Mouse (Mus musculus) stomach, embryonic 15.5 days (tissue): ENCODE measurements around the gene Mettl8. TPM values are rescaled to one million over a fixed set of nuclear protein-coding genes. Genes with fewer than 3 reads are reported as not detected.

Experiments used
- ATAC-seq: fragments of 200-750 bp; cut with Nextera tagmentation; 2 replicates; pipeline ENCODE4 v1.8.0; 2017; ENCODE audit warnings: low read depth, moderate number of reproducible peaks, moderate TSS enrichment; ENCODE audit not compliant: insufficient read depth, low FRiP score
- H3K27ac ChIP-seq: fragments of 300-500 bp; sonication (generic); 2 replicates; pipeline ENCODE4 v1.5.1; 2015; ENCODE audit warnings: mild to moderate bottlenecking, inconsistent platforms
- H3K27me3 ChIP-seq: fragments of 300-500 bp; sonication (generic); replicated peaks from 2 replicates; pipeline ENCODE4 v1.6.1; 2015; ENCODE audit warnings: inconsistent platforms
- H3K36me3 ChIP-seq: fragments of 300-500 bp; sonication (generic); 2 replicates; pipeline ENCODE4 v1.6.1; 2015; ENCODE audit warnings: inconsistent platforms
- H3K4me1 ChIP-seq: fragments of 300-500 bp; sonication (generic); 2 replicates; pipeline ENCODE4 v1.6.1; 2015; ENCODE audit warnings: inconsistent platforms
- H3K4me2 ChIP-seq: fragments of 300-500 bp; sonication (generic); 2 replicates; pipeline ENCODE4 v1.6.1; 2015; ENCODE audit warnings: mild to moderate bottlenecking, inconsistent platforms
- H3K4me3 ChIP-seq: fragments of 300-500 bp; sonication (generic); replicated peaks from 2 replicates; pipeline ENCODE4 v1.5.1; 2015; ENCODE audit warnings: inconsistent platforms
- H3K9ac ChIP-seq: fragments of 300-500 bp; sonication (generic); 2 replicates; pipeline ENCODE4 v1.6.1; 2015; ENCODE audit warnings: inconsistent platforms
- H3K9me3 ChIP-seq: fragments of 300-500 bp; sonication (generic); 2 replicates; pipeline ENCODE4 v1.6.1; 2016; ENCODE audit warnings: inconsistent platforms
- WGBS: fragments of 180-500 bp; shearing (Covaris S2); methylation state at CpG from one replicate; pipeline ENCODE4 v1.1.7; 2015; 5-methylcytosine and 5-hydroxymethylcytosine counted together
- polyA plus RNA-seq: library from polyadenylated mRNA; unstranded; fragments of >200 nt; fragmentation: Nextera tagmentation; extraction: Ambion mirVana; gene quantifications from 2 replicates; pipeline ENCODE4 v1.2.1, GENCODE M21; 2015

The Mettl8 gene
- polyA plus RNA-seq, 1 experiment from 2014 or later, result 16.7 TPM

DNA sequence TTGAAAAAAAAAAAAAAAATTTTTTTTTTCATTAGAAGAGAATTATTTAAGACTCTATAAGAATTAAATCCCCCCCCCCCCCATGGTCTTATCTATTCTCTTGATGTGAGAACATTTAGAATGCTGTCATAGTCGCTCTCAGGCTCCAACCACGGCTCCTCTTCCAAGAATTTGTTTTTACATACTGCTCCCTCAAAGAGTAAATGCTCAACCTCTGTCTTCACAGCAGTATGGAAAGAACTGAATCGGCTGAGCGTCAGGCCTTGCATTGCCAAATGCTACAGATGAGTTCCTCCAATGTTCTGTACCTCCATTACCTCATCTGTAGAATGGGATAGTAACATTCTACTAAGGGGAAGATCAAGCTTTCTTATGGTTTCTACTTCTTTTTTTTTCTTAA lies 16.2 kb upstream of the Mettl8 start:
- H3K27me3 ChIP-seq, result no peaks in the 10 kb centered on the region
- H3K27ac ChIP-seq, result no peak overlapping the region
- no peaks in the 10 kb centered on the region for H3K36me3 ChIP-seq
- 94% methylated on average over 4 of the region's 4 CpGs for whole genome bisulfite sequencing
- ATAC-seq, result no peak
- H3K9ac ChIP-seq, result no peak overlapping the region
- H3K4me2 ChIP-seq, result no peak overlapping the region
- no peak overlapping the region for H3K4me3 ChIP-seq
- H3K4me1 ChIP-seq, result no peaks in the 10 kb centered on the region
- no peaks in the 10 kb centered on the region for H3K9me3 ChIP-seq

DNA sequence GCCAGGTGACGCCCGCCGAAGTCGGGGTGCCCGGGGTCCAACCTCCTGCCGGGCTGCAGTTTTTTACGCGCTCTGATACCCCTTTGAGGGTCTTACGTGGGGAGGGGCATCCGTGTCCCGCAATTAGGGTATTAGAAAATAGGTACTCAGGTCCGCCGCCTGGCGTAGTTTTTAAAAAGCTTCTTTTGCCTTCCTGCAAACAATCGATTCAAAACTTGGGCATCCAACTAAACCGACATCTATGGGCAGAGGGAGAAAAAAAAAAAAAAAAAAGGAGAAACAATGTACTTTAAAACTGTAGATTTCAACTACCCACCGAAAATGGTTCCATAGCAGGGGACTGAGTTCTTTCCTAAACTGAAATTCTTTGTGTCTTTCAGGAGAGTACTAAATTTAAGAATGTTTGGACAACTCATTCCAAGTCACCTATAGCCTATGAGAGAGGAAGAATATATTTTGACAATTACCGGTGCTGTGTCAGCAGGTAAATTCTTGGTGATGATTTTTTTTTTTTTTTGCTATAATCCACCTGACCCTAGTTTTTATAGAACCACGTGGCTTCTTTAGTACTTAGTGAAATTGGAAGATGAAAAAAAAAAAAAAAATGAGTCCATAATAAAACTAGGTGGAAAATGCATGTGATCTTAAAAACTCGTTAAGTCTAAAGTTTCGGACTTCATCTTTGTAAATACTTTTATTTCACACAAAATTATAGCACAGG lies 892 bp upstream of the Mettl8 start:
- H3K4me3 ChIP-seq, result peak overlapping the region; percentile 73
- no peak for ATAC-seq
- 11% methylated on average over 21 of the region's 21 CpGs for WGBS
- 0 out of 2 replicates have a peak, but pooled peaks cover 5% of the 10 kb centered on the region for H3K4me1 ChIP-seq
- H3K9ac ChIP-seq, result peak overlapping the region; percentile 78
- H3K4me2 ChIP-seq, result peak overlapping the region; percentile 79
- H3K36me3 ChIP-seq, result no peaks in the 10 kb centered on the region; the same call in 1 of the 2 replicates
- no peaks in the 10 kb centered on the region for H3K27me3 ChIP-seq
- H3K9me3 ChIP-seq, result no peaks in the 10 kb centered on the region
- H3K27ac ChIP-seq, result peak overlapping the region; percentile 97

DNA sequence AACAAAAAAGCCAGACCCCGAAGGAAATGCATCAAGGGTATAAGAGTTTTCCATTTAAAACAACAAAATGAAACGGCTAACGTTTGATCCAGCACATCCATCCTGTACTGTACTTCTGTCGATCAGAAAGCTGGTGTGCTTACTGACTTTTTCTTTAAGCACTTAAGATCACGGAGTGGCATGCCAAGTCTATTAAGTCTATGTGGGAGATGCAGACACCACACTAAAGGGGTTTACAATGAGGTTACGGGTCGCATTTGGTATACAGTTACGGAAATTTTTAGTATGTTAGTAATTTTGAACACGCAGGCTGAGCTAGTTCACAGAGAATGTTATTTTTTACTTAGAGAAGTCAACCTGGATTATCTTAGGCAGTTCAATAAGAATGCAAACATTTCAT lies 667 bp downstream of the Mettl8 start:
- Histone ChIP-seq H3K4me3 (peak overlapping the region; percentile 73), H3K4me1 (0 out of 2 replicates have a peak, but pooled peaks cover 5% of the 10 kb centered on the region), H3K4me2 (peak overlapping the region; percentile 71), H3K9me3 (no peaks in the 10 kb centered on the region), H3K9ac (peak overlapping the region; percentile 77), H3K36me3 (no peaks in the 10 kb centered on the region), H3K27ac (0 out of 2 replicates have a peak overlapping the region, but pooled peaks have one; percentile 80), H3K27me3 (no peaks in the 10 kb centered on the region)
- WGBS, result 25% methylated on average over 9 of the region's 9 CpGs
- ATAC-seq, result no peak

DNA sequence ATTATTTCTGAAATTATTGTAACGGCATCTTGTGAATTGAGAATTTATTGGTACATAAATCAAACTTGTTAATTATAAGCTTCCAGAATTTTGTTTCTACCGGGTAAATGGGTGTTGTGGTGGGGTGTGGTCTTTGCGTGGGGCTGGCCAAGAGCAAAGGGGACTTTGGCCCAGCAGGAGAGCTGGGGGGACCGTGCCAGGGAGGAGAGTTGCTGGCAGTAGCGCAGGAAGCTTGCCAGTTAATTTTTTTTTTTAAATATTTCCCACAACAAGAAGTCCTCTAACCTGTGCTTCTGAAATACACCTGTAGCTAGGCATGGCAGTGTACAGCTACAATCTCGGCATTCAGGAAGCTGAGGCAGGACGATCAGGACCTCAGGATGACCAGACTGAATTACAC lies 4.9 kb downstream of the Mettl8 start:
- Histone ChIP-seq H3K4me2 (no peak overlapping the region), H3K9me3 (no peaks in the 10 kb centered on the region), H3K4me1 (0 out of 2 replicates have a peak, but pooled peaks cover 5% of the 10 kb centered on the region), H3K27ac (no peak overlapping the region), H3K27me3 (no peaks in the 10 kb centered on the region), H3K36me3 (no peaks in the 10 kb centered on the region), H3K9ac (no peak overlapping the region), H3K4me3 (no peak overlapping the region)
- no peak for ATAC-seq
- WGBS, result 82% methylated on average over 7 of the region's 7 CpGs

DNA sequence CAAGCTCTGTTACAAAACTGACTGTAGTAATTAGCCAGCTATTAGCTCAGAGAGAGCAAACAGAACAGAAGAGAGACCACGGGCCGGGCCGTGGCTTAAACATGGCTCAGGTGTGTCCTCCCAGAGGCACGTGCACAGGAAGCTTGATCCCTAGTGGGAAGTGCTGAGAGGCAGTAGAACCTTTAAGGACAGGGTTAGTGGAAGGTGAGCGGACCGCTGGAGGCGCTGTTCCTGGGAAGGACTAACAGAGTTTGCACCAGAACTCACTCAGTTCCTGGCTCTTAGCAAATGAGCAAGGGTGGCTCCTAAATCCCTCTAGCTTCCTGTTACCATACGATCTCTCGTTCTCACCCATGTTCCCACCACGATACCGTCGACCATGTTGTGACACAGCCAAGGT lies 6.5 kb downstream of the Mettl8 start:
- no peak for ATAC-seq
- Histone ChIP-seq H3K9me3 (no peaks in the 10 kb centered on the region), H3K36me3 (no peaks in the 10 kb centered on the region), H3K27me3 (no peaks in the 10 kb centered on the region), H3K4me1 (no peaks in the 10 kb centered on the region), H3K27ac (no peak overlapping the region), H3K4me3 (no peak overlapping the region), H3K9ac (no peak overlapping the region), H3K4me2 (no peak overlapping the region)
- WGBS, result 68% methylated on average over 12 of the region's 12 CpGs

DNA sequence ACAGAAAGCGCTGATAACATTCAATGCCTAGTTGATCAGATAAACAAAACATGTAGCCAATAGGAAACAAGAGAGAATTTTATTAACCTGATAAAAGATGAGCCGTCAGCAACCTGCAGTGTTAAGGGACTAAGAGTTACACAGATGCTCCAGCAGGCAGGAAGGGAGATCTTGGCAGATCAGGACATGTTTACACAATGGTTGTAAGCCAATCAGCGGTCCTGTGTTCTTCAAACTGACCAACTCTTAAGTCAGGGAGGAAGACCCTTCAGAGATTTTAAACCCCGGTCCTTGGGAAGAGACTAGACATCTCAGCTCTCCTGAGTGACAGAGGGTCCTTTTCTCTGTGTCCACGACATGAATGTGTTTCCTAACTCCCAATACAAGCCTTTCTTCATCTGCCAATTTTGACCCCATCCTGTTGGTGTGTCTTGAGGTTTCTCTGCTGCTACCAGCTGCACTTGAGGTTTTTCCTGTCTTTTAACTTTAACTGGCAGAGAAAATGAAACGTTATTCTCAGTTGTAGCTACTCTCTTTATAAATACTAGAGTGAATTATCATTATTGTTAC lies 8.5 kb downstream of the Mettl8 start:
- WGBS, result 34% methylated on average over 6 of the region's 6 CpGs
- no peak overlapping the region for H3K27ac ChIP-seq
- H3K27me3 ChIP-seq, result no peaks in the 10 kb centered on the region
- H3K36me3 ChIP-seq, result no peaks in the 10 kb centered on the region
- H3K4me1 ChIP-seq, result no peaks in the 10 kb centered on the region
- H3K9ac ChIP-seq, result no peak overlapping the region
- H3K9me3 ChIP-seq, result no peaks in the 10 kb centered on the region
- H3K4me3 ChIP-seq, result no peak overlapping the region
- H3K4me2 ChIP-seq, result no peak overlapping the region
- no peak for ATAC-seq

DNA sequence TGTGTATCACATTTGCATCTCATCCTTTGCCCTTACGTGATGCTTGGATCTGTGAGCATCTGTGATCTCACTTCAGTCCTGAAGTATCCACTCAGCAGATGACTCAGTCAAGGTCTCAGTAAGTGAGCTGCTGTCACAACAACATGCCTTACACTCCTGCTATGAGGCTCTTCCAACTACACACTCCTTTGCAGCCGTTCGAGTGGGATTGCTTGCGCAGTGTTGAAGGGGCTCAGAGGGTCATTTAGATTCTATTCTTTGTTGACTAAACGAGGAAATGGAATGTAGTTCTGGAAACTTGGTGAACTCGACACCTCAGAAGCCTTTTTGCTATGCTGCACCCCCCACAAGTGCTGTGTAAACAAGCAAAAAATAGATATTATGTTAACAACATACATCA lies 9.2 kb downstream of the Mettl8 start:
- no peak for ATAC-seq

DNA sequence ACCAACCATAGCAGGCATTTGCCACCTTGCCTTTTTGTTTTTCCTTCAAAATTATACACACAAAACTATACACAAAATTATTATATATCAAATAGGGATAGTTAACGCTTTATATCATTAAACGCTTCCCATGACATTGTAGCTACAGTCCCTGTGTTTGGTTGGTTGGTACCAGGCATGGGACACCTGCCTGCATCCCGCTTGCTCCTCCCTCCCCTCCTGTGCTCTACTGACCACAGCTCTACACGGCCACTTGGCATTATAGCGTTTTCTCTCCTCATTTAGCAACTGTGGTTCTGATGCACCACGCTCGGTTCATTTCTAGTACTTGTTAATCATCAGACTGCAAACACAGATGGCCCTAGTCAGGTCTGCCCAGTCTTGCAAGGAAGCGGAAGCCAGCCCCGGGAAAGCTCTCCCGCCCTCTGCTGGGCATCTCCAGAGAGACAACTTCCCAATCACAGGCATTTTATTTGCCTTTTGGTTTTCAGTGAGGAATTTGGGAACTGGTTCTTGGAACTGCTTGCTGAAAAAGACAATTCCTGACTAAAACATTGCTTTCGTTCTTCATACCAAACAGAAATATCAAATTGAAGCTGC lies 15.8 kb downstream of the Mettl8 start:
- peak; percentile 66; the same call in 1 of the 2 replicates for ATAC-seq
- Histone ChIP-seq H3K36me3 (no peaks in the 10 kb centered on the region), H3K4me1 (no peaks in the 10 kb centered on the region), H3K9ac (no peak overlapping the region), H3K4me2 (peak overlapping the region; percentile 36; the same call in 1 of the 2 replicates), H3K27me3 (no peaks in the 10 kb centered on the region), H3K9me3 (no peaks in the 10 kb centered on the region), H3K4me3 (no peak overlapping the region), H3K27ac (no peak overlapping the region)
- 37% methylated on average over 11 of the region's 11 CpGs for WGBS

More for the DNA sequence above, 9.2 kb downstream of the Mettl8 start:
- Histone ChIP-seq H3K27ac (no peak overlapping the region), H3K4me3 (no peak overlapping the region), H3K9me3 (no peaks in the 10 kb centered on the region), H3K27me3 (no peaks in the 10 kb centered on the region), H3K4me1 (no peaks in the 10 kb centered on the region), H3K9ac (no peak overlapping the region), H3K36me3 (no peaks in the 10 kb centered on the region), H3K4me2 (no peak overlapping the region)
- WGBS, result 49% methylated on average over 6 of the region's 6 CpGs

DNA sequence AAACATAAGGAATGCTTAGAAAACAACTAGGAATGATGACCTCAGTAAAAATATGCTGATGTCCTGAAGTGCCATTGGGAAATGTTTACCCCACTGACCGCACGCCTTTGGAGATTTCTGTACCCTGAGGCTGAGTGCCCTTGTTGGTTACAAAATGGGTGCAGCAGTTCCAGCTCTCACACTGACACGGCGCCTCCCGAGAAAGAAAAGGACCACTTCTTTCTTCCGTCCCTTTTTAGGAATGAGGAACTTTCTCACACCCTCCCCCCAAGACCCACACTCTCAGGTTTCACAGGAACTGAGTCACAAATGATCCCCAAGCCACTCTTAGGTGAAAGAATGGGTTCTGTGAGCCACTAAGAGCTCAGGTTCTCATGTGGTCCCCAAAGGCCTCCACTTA lies 17.9 kb downstream of the Mettl8 start:
- no peak overlapping the region for H3K9ac ChIP-seq
- WGBS, result 80% methylated on average over 6 of the region's 6 CpGs
- ATAC-seq, result no peak

DNA sequence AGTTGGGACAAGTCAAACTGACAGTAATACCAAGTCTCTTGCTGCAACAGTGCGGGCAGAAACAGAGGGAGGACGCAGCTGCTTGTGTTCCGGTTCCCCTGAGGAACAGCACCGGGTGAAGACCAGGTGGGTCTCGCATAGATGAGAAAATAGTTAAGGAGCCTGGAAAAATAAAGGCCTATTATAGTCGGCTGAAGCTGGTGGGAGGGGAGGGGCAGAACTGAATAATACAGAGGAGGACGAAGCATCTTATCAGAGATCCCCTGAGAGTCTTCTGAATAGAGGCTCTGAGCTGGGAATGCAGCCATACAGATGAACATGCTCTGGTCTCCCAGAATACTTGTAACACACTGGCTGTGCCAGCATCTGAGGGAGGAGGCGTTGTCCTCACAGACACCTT lies 21.4 kb downstream of the Mettl8 start:
- no peak overlapping the region for H3K9ac ChIP-seq
- no peaks in the 10 kb centered on the region for H3K36me3 ChIP-seq
- no peak overlapping the region for H3K4me3 ChIP-seq
- ATAC-seq, result no peak
- H3K4me1 ChIP-seq, result no peaks in the 10 kb centered on the region
- H3K27me3 ChIP-seq, result no peaks in the 10 kb centered on the region
- H3K27ac ChIP-seq, result no peak overlapping the region
- WGBS, result 69% methylated on average over 8 of the region's 8 CpGs
- no peaks in the 10 kb centered on the region for H3K9me3 ChIP-seq
- no peak overlapping the region for H3K4me2 ChIP-seq

More for the DNA sequence above, 17.9 kb downstream of the Mettl8 start:
- H3K4me1 ChIP-seq, result no peaks in the 10 kb centered on the region
- H3K4me2 ChIP-seq, result no peak overlapping the region
- no peaks in the 10 kb centered on the region for H3K9me3 ChIP-seq
- H3K36me3 ChIP-seq, result no peaks in the 10 kb centered on the region
- no peaks in the 10 kb centered on the region for H3K27me3 ChIP-seq
- no peak overlapping the region for H3K4me3 ChIP-seq
- H3K27ac ChIP-seq, result no peak overlapping the region

DNA sequence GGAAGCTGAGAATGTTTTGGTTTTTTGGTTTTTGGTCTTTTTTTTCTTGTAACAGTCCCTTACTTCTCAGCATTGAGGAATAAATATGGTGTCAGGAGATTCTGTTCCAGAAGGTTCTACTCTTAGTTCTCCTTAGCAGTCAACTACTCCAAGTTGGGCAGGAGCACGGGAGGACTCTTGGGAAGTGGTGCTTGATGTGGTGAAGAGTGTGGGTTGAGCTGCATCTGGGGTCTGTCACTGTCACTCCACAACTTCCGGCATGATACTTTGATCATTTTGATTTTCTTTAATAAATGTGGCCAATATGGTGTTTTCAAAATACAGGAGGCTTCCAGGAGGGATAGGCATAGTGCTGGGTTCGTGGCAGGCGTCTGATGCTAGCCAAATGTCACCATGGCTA lies 22.4 kb downstream of the Mettl8 start:
- Histone ChIP-seq H3K4me1 (no peaks in the 10 kb centered on the region), H3K4me3 (no peak overlapping the region), H3K27ac (no peak overlapping the region), H3K27me3 (no peaks in the 10 kb centered on the region), H3K9me3 (no peaks in the 10 kb centered on the region), H3K9ac (no peak overlapping the region), H3K36me3 (no peaks in the 10 kb centered on the region), H3K4me2 (no peak overlapping the region)
- 86% methylated on average over 4 of the region's 4 CpGs for WGBS
- ATAC-seq, result no peak
